Mouse (Mus musculus) brain, embryonic 14.5 days (tissue): ENCODE data around the gene Opn4.

Experiments used
- CTCF ChIP-seq: fragments of 200-500 bp; IDR thresholded peaks from 2 replicates; pipeline ENCODE4 v1.5.1; 2012; ENCODE audit warnings: inconsistent platforms, mild to moderate bottlenecking, moderate library complexity, borderline replicate concordance; ENCODE audit not compliant: insufficient read depth, insufficient read length; ENCODE audit errors: extremely low read depth
- POLR2A ChIP-seq: fragments of 200-500 bp; IDR thresholded peaks from 2 replicates; pipeline ENCODE4 v1.6.1; 2012; ENCODE audit warnings: mild to moderate bottlenecking, inconsistent platforms, borderline replicate concordance; ENCODE audit not compliant: poor library complexity, insufficient read depth, insufficient read length, severe bottlenecking; ENCODE audit errors: extremely low read depth

DNA sequence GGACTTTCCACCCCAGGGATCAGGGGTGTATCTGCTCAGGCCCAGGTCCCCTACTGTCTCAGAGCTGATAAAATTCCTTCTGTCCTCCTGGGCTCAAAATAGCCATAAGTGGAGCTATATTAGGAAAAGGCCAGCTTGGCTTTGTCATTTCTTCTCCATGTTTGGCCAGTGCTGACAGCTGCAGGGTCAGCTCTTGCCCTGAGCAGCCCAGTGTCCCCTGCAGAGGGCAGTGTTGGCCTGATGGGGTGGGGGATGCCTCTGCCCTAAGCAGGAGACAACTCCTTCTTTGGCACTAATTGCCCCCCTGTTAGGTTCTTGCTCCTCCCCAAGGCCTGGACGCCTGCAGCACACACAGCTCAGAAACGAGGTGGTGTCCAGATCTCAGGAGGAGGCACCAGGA is 25.9 kb downstream of the Opn4 start:
- TF ChIP-seq CTCF (no peak), POLR2A (no peak)
